Mouse (Mus musculus): ENCODE measurements around the gene Fam234b. TPM values are rescaled to one million over a fixed set of nuclear protein-coding genes. Genes with fewer than 3 reads are reported as not detected.

Gene Fam234b
- polyA plus RNA-seq, 1 experiment from 2014 or later = 103 TPM

DNA sequence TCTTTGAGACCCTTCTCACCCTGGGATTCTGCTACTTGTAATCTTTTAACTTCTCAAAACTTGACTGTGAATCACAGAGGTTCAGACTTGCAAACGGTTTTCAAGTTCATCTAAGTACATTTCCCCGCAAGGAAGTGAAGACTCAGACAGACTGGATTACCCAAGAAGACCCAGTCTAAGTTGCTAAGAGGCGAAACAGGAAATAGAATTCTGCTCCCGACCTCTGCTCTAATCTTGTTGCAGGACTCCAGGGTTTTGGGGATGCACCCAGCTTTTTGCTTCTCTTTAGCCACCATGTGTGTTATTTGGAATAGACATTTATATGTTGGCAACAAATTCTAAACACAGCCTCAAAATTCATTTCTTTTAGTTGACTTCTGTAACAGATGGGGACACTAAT lies 36.4 kb upstream of the Fam234b start:
- H3K4me3 ChIP-seq (replicated peaks; ENCODE audit: low read length) = no peak overlapping the region
- H3K36me3 ChIP-seq (ENCODE audit: control insufficient read depth, insufficient read depth) = no peaks in the 10 kb centered on the region
- no peak for ATAC-seq
- H3K4me1 ChIP-seq (replicated peaks; ENCODE audit: control insufficient read depth, insufficient read depth, low read length) = no peaks in the 10 kb centered on the region
- no peak overlapping the region for H3K4me2 ChIP-seq (ENCODE audit: low read length)
- WGBS = 80% methylated on average over 4 of the region's 4 CpGs
- no peaks in the 10 kb centered on the region for H3K9me3 ChIP-seq (ENCODE audit: control insufficient read depth, low read length)
- no peak overlapping the region for H3K9ac ChIP-seq (replicated peaks; ENCODE audit: low read depth, low read length)
- H3K27ac ChIP-seq (ENCODE audit: low read length) = no peak overlapping the region
- no peaks in the 10 kb centered on the region for H3K27me3 ChIP-seq (replicated peaks; ENCODE audit: control insufficient read depth, insufficient read depth, low read length)

- H3K4me3 ChIP-seq (replicated peaks; ENCODE audit: low read length) = no peak overlapping the region
- no peaks in the 10 kb centered on the region for H3K4me1 ChIP-seq (replicated peaks; ENCODE audit: control insufficient read depth, insufficient read depth, low read length)
- ATAC-seq = no peak
- no peak overlapping the region for H3K27ac ChIP-seq (ENCODE audit: low read length)
- 85% methylated on average over 3 of the region's 3 CpGs for WGBS
- H3K27me3 ChIP-seq (replicated peaks; ENCODE audit: control insufficient read depth, insufficient read depth, low read length) = no peaks in the 10 kb centered on the region
- no peak overlapping the region for H3K9ac ChIP-seq (replicated peaks; ENCODE audit: low read depth, low read length)
- H3K4me2 ChIP-seq (ENCODE audit: low read length) = no peak overlapping the region
- H3K9me3 ChIP-seq (ENCODE audit: control insufficient read depth, low read length) = no peaks in the 10 kb centered on the region
- H3K36me3 ChIP-seq (ENCODE audit: control insufficient read depth, insufficient read depth) = no peaks in the 10 kb centered on the region
Measured at GRCm38 (mm10) chr6:135162311-135162710, 35.5 kb upstream of the Fam234b start.

- Histone ChIP-seq H3K36me3 (ENCODE audit: control insufficient read depth, insufficient read depth) (no peaks in the 10 kb centered on the region), H3K4me2 (ENCODE audit: low read length) (no peak overlapping the region), H3K9ac (replicated peaks; ENCODE audit: low read depth, low read length) (no peak overlapping the region), H3K4me3 (replicated peaks; ENCODE audit: low read length) (no peak overlapping the region), H3K4me1 (replicated peaks; ENCODE audit: control insufficient read depth, insufficient read depth, low read length) (peaks cover 3% of the 10 kb centered on the region), H3K27me3 (replicated peaks; ENCODE audit: control insufficient read depth, insufficient read depth, low read length) (no peaks in the 10 kb centered on the region), H3K9me3 (ENCODE audit: control insufficient read depth, low read length) (no peaks in the 10 kb centered on the region), H3K27ac (ENCODE audit: low read length) (no peak overlapping the region)
- ATAC-seq = no peak
- 78% methylated on average over 4 of the region's 4 CpGs for WGBS
Measured at GRCm38 (mm10) chr6:135162861-135163260, 34.9 kb upstream of the Fam234b start.

GRCm38 (mm10) chr6:135165191-135165590 lies 32.6 kb upstream of the Fam234b start:
- Histone ChIP-seq H3K9ac (replicated peaks; ENCODE audit: low read depth, low read length) (no peak overlapping the region), H3K27me3 (replicated peaks; ENCODE audit: control insufficient read depth, insufficient read depth, low read length) (no peaks in the 10 kb centered on the region), H3K4me1 (replicated peaks; ENCODE audit: control insufficient read depth, insufficient read depth, low read length) (peaks cover 8% of the 10 kb centered on the region), H3K9me3 (ENCODE audit: control insufficient read depth, low read length) (no peaks in the 10 kb centered on the region), H3K36me3 (ENCODE audit: control insufficient read depth, insufficient read depth) (no peaks in the 10 kb centered on the region), H3K27ac (ENCODE audit: low read length) (no peak overlapping the region), H3K4me3 (replicated peaks; ENCODE audit: low read length) (no peak overlapping the region), H3K4me2 (ENCODE audit: low read length) (no peak overlapping the region)
- no peak for ATAC-seq
- 81% methylated on average over 3 of the region's 3 CpGs for WGBS

- no peak overlapping the region for H3K4me3 ChIP-seq (replicated peaks; ENCODE audit: low read length)
- no peaks in the 10 kb centered on the region for H3K9me3 ChIP-seq (ENCODE audit: control insufficient read depth, low read length)
- H3K4me2 ChIP-seq (ENCODE audit: low read length) = no peak overlapping the region
- H3K36me3 ChIP-seq (ENCODE audit: control insufficient read depth, insufficient read depth) = no peaks in the 10 kb centered on the region
- no peak overlapping the region for H3K27ac ChIP-seq (ENCODE audit: low read length)
- ATAC-seq = no peak
- H3K4me1 ChIP-seq (replicated peaks; ENCODE audit: control insufficient read depth, insufficient read depth, low read length) = peaks cover 8% of the 10 kb centered on the region
- no peak overlapping the region for H3K9ac ChIP-seq (replicated peaks; ENCODE audit: low read depth, low read length)
- WGBS = 89% methylated on average over 2 of the region's 2 CpGs
- H3K27me3 ChIP-seq (replicated peaks; ENCODE audit: control insufficient read depth, insufficient read depth, low read length) = no peaks in the 10 kb centered on the region
Measured at GRCm38 (mm10) chr6:135165706-135166105, 32.1 kb upstream of the Fam234b start.

DNA sequence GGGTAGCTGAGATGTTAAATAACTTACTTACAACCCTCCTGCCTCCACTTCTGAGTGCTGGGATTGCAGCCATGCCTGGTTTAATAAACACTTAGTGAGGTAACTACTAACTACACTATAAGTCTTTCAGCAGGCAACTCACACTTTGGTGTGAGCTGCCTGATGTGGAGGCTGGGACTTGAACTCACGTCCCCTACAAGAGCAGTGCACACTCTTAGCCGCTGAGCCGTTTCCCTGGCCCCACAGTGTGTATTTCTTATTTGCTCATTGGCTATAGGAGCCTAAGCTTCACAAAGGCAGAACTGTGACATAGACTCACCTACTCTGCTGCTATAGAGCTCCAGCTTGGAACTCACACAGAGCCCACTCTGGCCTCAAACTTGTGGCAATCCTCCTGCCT lies 31.5 kb upstream of the Fam234b start:
- 94% methylated on average over 3 of the region's 3 CpGs for WGBS
- Histone ChIP-seq H3K36me3 (ENCODE audit: control insufficient read depth, insufficient read depth) (no peaks in the 10 kb centered on the region), H3K27ac (ENCODE audit: low read length) (no peak overlapping the region), H3K4me1 (replicated peaks; ENCODE audit: control insufficient read depth, insufficient read depth, low read length) (peaks cover 8% of the 10 kb centered on the region), H3K9ac (replicated peaks; ENCODE audit: low read depth, low read length) (no peak overlapping the region), H3K4me2 (ENCODE audit: low read length) (no peak overlapping the region), H3K4me3 (replicated peaks; ENCODE audit: low read length) (no peak overlapping the region), H3K27me3 (replicated peaks; ENCODE audit: control insufficient read depth, insufficient read depth, low read length) (no peaks in the 10 kb centered on the region), H3K9me3 (ENCODE audit: control insufficient read depth, low read length) (no peaks in the 10 kb centered on the region)
- ATAC-seq = no peak

DNA sequence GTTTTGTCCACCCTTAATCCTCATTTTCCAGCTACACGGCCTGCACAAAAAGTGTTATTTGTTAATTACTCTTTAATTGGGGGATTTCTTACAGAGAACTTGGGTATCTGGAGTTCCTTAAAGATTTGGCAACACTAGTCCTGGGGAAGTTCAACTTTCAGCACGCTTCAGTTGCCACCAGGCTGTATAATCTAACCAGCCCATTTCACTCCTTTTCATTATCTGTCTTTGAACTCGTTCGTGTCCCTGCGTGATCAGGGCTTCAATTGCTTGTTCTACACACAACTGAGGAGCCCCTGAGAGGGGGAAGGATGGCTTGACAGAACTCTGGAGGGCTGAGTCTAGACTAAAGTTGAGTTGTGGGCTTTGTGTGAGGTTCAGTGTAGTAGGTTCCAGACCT lies 31.1 kb upstream of the Fam234b start:
- H3K4me2 ChIP-seq (ENCODE audit: low read length) = no peak overlapping the region
- H3K9ac ChIP-seq (replicated peaks; ENCODE audit: low read depth, low read length) = no peak overlapping the region
- no peak overlapping the region for H3K4me3 ChIP-seq (replicated peaks; ENCODE audit: low read length)
- H3K27ac ChIP-seq (ENCODE audit: low read length) = no peak overlapping the region
- no peaks in the 10 kb centered on the region for H3K9me3 ChIP-seq (ENCODE audit: control insufficient read depth, low read length)
- ATAC-seq = no peak
- H3K27me3 ChIP-seq (replicated peaks; ENCODE audit: control insufficient read depth, insufficient read depth, low read length) = no peaks in the 10 kb centered on the region
- WGBS = 18% methylated on average over 5 of the region's 5 CpGs
- H3K36me3 ChIP-seq (ENCODE audit: control insufficient read depth, insufficient read depth) = no peaks in the 10 kb centered on the region
- H3K4me1 ChIP-seq (replicated peaks; ENCODE audit: control insufficient read depth, insufficient read depth, low read length) = peaks cover 8% of the 10 kb centered on the region

- ATAC-seq = peak; percentile 89
- peak overlapping the region; percentile 67 for H3K4me2 ChIP-seq (ENCODE audit: low read length)
- WGBS = 4% methylated on average over 46 of the region's 46 CpGs
- H3K36me3 ChIP-seq (ENCODE audit: control insufficient read depth, insufficient read depth) = no peaks in the 10 kb centered on the region
- no peaks in the 10 kb centered on the region for H3K9me3 ChIP-seq (ENCODE audit: control insufficient read depth, low read length)
- H3K9ac ChIP-seq (replicated peaks; ENCODE audit: low read depth, low read length) = peak overlapping the region; percentile 56
- H3K27ac ChIP-seq (ENCODE audit: low read length) = no peak overlapping the region
- H3K27me3 ChIP-seq (replicated peaks; ENCODE audit: control insufficient read depth, insufficient read depth, low read length) = no peaks in the 10 kb centered on the region
- peak overlapping the region; percentile 48 for H3K4me3 ChIP-seq (replicated peaks; ENCODE audit: low read length)
- H3K4me1 ChIP-seq (replicated peaks; ENCODE audit: control insufficient read depth, insufficient read depth, low read length) = peaks cover 8% of the 10 kb centered on the region
Measured at GRCm38 (mm10) chr6:135167380-135168311, 30.1 kb upstream of the Fam234b start.

GRCm38 (mm10) chr6:135168471-135168870 lies 29.3 kb upstream of the Fam234b start:
- ATAC-seq = no peak
- no peaks in the 10 kb centered on the region for H3K9me3 ChIP-seq (ENCODE audit: control insufficient read depth, low read length)
- no peak overlapping the region for H3K9ac ChIP-seq (replicated peaks; ENCODE audit: low read depth, low read length)
- 77% methylated on average over 6 of the region's 6 CpGs for WGBS
- no peaks in the 10 kb centered on the region for H3K27me3 ChIP-seq (replicated peaks; ENCODE audit: control insufficient read depth, insufficient read depth, low read length)
- peak overlapping the region; percentile 67 for H3K4me2 ChIP-seq (ENCODE audit: low read length)
- no peaks in the 10 kb centered on the region for H3K36me3 ChIP-seq (ENCODE audit: control insufficient read depth, insufficient read depth)
- H3K4me3 ChIP-seq (replicated peaks; ENCODE audit: low read length) = peak overlapping the region; percentile 48
- peaks cover 8% of the 10 kb centered on the region for H3K4me1 ChIP-seq (replicated peaks; ENCODE audit: control insufficient read depth, insufficient read depth, low read length)
- no peak overlapping the region for H3K27ac ChIP-seq (ENCODE audit: low read length)

Data from forebrain, embryonic 16.5 days (tissue).